Mouse (Mus musculus) bone marrow macrophage, adult 2 months (primary cell): ENCODE results near the gene Pla2g2d.

ENCODE experiments used
- CTCF ChIP-seq: IDR thresholded peaks from 2 replicates; pipeline ENCODE4 v1.5.1; 2012; ENCODE audit warnings: low read depth, mild to moderate bottlenecking, low read length, moderate library complexity
- POLR2A ChIP-seq: IDR thresholded peaks from 2 replicates; pipeline ENCODE4 v1.6.1; 2012; ENCODE audit warnings: mild to moderate bottlenecking, low read depth, low read length, borderline replicate concordance

DNA sequence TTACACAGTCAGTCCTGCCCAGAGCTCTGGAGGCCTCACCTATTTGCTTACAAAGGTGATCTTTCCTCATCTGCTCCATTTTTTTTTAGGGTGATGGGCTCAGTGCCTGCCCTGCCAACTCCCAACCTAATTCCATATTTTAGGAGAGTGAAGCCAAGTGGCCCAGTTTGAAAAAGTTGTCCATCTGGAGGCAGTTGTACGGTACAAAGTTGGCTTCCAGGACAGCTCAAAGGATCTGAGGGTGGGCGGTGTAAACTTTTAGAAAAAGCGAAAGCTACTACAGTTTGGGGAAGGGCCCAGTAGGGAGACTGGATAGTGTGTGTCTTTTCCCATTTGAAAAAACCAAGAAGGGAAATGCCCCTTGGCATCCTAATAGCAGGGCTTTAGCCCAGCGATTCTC is 40.7 kb upstream of the Pla2g2d start:
- TF ChIP-seq CTCF (no peak), POLR2A (no peak)
